Mouse (Mus musculus) heart, embryonic 11.5 days (tissue): ENCODE data around the gene Bahd1. TPM values are rescaled to one million over a fixed set of nuclear protein-coding genes. Genes with fewer than 3 reads are reported as not detected.

Experiments
- ATAC-seq: fragments of 200-750 bp; cut with Nextera tagmentation; replicated peaks from 2 replicates; pipeline ENCODE4 v1.8.0; 2017; ENCODE audit warnings: moderate library complexity; ENCODE audit not compliant: insufficient number of reproducible peaks, low FRiP score, low TSS enrichment
- H3K27ac ChIP-seq: fragments of 300-500 bp; sonication (generic); 2 replicates; pipeline ENCODE4 v1.5.1; 2014; ENCODE audit warnings: mild to moderate bottlenecking, low read depth, low read length
- H3K27me3 ChIP-seq: fragments of 300-500 bp; sonication (generic); 2 replicates; pipeline ENCODE4 v1.6.1; 2014; ENCODE audit warnings: mild to moderate bottlenecking, low read length, mixed read lengths; ENCODE audit not compliant: control insufficient read depth, insufficient read depth
- H3K36me3 ChIP-seq: fragments of 300-500 bp; sonication (generic); 2 replicates; pipeline ENCODE4 v1.6.1; 2014; ENCODE audit warnings: mild to moderate bottlenecking, low read length, moderate library complexity, mixed read lengths; ENCODE audit not compliant: control insufficient read depth, insufficient read depth
- H3K4me1 ChIP-seq: fragments of 300-500 bp; sonication (generic); 2 replicates; pipeline ENCODE4 v1.6.1; 2014; ENCODE audit warnings: low read length; ENCODE audit not compliant: control insufficient read depth, insufficient read depth
- H3K4me2 ChIP-seq: fragments of 300-500 bp; sonication (generic); 2 replicates; pipeline ENCODE4 v1.6.1; 2014; ENCODE audit warnings: mild to moderate bottlenecking, moderate library complexity
- H3K4me3 ChIP-seq: fragments of 300-500 bp; sonication (generic); 2 replicates; pipeline ENCODE4 v1.5.1; 2014; ENCODE audit warnings: low read depth, low read length
- H3K9ac ChIP-seq: fragments of 300-500 bp; sonication (generic); 2 replicates; pipeline ENCODE4 v1.6.1; 2014; ENCODE audit warnings: mild to moderate bottlenecking, low read depth, low read length, moderate library complexity
- H3K9me3 ChIP-seq: fragments of 300-500 bp; sonication (generic); replicated peaks from 2 replicates; pipeline ENCODE4 v1.6.1; 2016; ENCODE audit warnings: low read length; ENCODE audit not compliant: control insufficient read depth
- WGBS: fragments of 180-500 bp; shearing (Covaris S2); extraction: QIAGEN DNeasy Blood & Tissue Kit; methylation state at CpG from one replicate; pipeline ENCODE4 v1.1.7; 2014; ENCODE audit not compliant: insufficient replicate concordance; 5-methylcytosine and 5-hydroxymethylcytosine counted together
- polyA plus RNA-seq: library from polyadenylated mRNA; unstranded; fragments of >200 nt; fragmentation: Nextera tagmentation; extraction: Ambion mirVana; gene quantifications from 2 replicates; pipeline ENCODE4 v1.2.1, GENCODE M21; 2014

The Bahd1 gene
- polyA plus RNA-seq, 1 experiment from 2014 or later, result 1.1 TPM

GRCm38 (mm10) chr2:118875316-118875715 is 24.9 kb upstream of the Bahd1 start:
- Histone ChIP-seq H3K9me3 (no peaks in the 10 kb centered on the region), H3K27me3 (no peaks in the 10 kb centered on the region), H3K36me3 (peaks cover 6% of the 10 kb centered on the region; the same call in 1 of the 2 replicates), H3K9ac (no peak overlapping the region), H3K4me3 (no peak overlapping the region), H3K4me2 (no peak overlapping the region), H3K27ac (no peak overlapping the region), H3K4me1 (no peaks in the 10 kb centered on the region)
- ATAC-seq, result no peak
- WGBS, result 87% methylated on average over 8 of the region's 8 CpGs

GRCm38 (mm10) chr2:118876453-118876852 is 23.7 kb upstream of the Bahd1 start:
- H3K27ac ChIP-seq, result no peak overlapping the region
- H3K27me3 ChIP-seq, result no peaks in the 10 kb centered on the region
- H3K4me3 ChIP-seq, result no peak overlapping the region
- H3K4me2 ChIP-seq, result no peak overlapping the region
- H3K4me1 ChIP-seq, result 0 out of 2 replicates have a peak, but pooled peaks cover 5% of the 10 kb centered on the region
- H3K36me3 ChIP-seq, result peaks cover 6% of the 10 kb centered on the region; the same call in 1 of the 2 replicates
- WGBS, result 86% methylated on average over 9 of the region's 9 CpGs
- no peaks in the 10 kb centered on the region for H3K9me3 ChIP-seq
- ATAC-seq, result no peak
- no peak overlapping the region for H3K9ac ChIP-seq

GRCm38 (mm10) chr2:118881019-118881418 is 19.2 kb upstream of the Bahd1 start:
- Histone ChIP-seq H3K4me3 (no peak overlapping the region), H3K27me3 (peaks cover 17% of the 10 kb centered on the region), H3K27ac (no peak overlapping the region), H3K9ac (no peak overlapping the region), H3K36me3 (peaks cover 6% of the 10 kb centered on the region; the same call in 1 of the 2 replicates), H3K4me2 (no peak overlapping the region), H3K9me3 (no peaks in the 10 kb centered on the region), H3K4me1 (0 out of 2 replicates have a peak, but pooled peaks cover 5% of the 10 kb centered on the region)
- 74% methylated on average over 4 of the region's 4 CpGs for WGBS
- no peak for ATAC-seq

GRCm38 (mm10) chr2:118881956-118882355 is 18.2 kb upstream of the Bahd1 start:
- ATAC-seq, result no peak
- WGBS, result 84% methylated on average over 5 of the region's 5 CpGs
- Histone ChIP-seq H3K27me3 (peaks cover 24% of the 10 kb centered on the region), H3K4me1 (0 out of 2 replicates have a peak, but pooled peaks cover 5% of the 10 kb centered on the region), H3K9me3 (no peaks in the 10 kb centered on the region), H3K4me3 (no peak overlapping the region), H3K36me3 (peaks cover 6% of the 10 kb centered on the region; the same call in 1 of the 2 replicates), H3K27ac (no peak overlapping the region), H3K4me2 (no peak overlapping the region), H3K9ac (no peak overlapping the region)

- peak; percentile 31; the same call in 1 of the 2 replicates for ATAC-seq
- 1% methylated on average over 32 of the region's 32 CpGs for WGBS
- H3K4me2 ChIP-seq, result peak overlapping the region; percentile 60
- H3K9ac ChIP-seq, result 0 out of 2 replicates have a peak overlapping the region, but pooled peaks have one; percentile 1
- H3K4me3 ChIP-seq, result peak overlapping the region; percentile 26
- no peak overlapping the region for H3K27ac ChIP-seq
- no peaks in the 10 kb centered on the region for H3K9me3 ChIP-seq
- H3K4me1 ChIP-seq, result peaks cover 12% of the 10 kb centered on the region
- peaks cover under 1% of the 10 kb centered on the region; the same call in 1 of the 2 replicates for H3K36me3 ChIP-seq
- peaks cover 30% of the 10 kb centered on the region for H3K27me3 ChIP-seq
These were observed 17.1 kb upstream of the Bahd1 start for GRCm38 (mm10) chr2:118882840-118883679.

GRCm38 (mm10) chr2:118887440-118887839 is 12.7 kb upstream of the Bahd1 start:
- Histone ChIP-seq H3K27me3 (peaks cover 42% of the 10 kb centered on the region), H3K4me2 (peak overlapping the region; percentile 43)

GRCm38 (mm10) chr2:118887845-118888548 is 12.2 kb upstream of the Bahd1 start:
- Histone ChIP-seq H3K9ac (peak overlapping the region; percentile 43; the same call in 1 of the 2 replicates), H3K27me3 (peaks cover 46% of the 10 kb centered on the region), H3K4me2 (peak overlapping the region; percentile 43), H3K36me3 (no peaks in the 10 kb centered on the region), H3K9me3 (no peaks in the 10 kb centered on the region), H3K4me1 (peaks cover 10% of the 10 kb centered on the region), H3K27ac (peak overlapping the region; percentile 80), H3K4me3 (peak overlapping the region; percentile 25)
- ATAC-seq, result peak; percentile 84
- WGBS, result 15% methylated on average over 14 of the region's 14 CpGs

More at GRCm38 (mm10) chr2:118887440-118887839, 12.7 kb upstream of the Bahd1 start:
- Histone ChIP-seq H3K4me1 (peaks cover 10% of the 10 kb centered on the region), H3K9me3 (no peaks in the 10 kb centered on the region), H3K4me3 (peak overlapping the region; percentile 25; the same call in 1 of the 2 replicates), H3K27ac (peak overlapping the region; percentile 80), H3K9ac (0 out of 2 replicates have a peak overlapping the region, but pooled peaks have one; percentile 34), H3K36me3 (no peaks in the 10 kb centered on the region)
- WGBS, result 51% methylated on average over 13 of the region's 13 CpGs
- peak; percentile 67; the same call in 1 of the 2 replicates for ATAC-seq

- no peak overlapping the region for H3K27ac ChIP-seq
- H3K9ac ChIP-seq, result no peak overlapping the region
- H3K27me3 ChIP-seq, result peaks cover 55% of the 10 kb centered on the region
- no peaks in the 10 kb centered on the region for H3K9me3 ChIP-seq
- H3K4me3 ChIP-seq, result no peak overlapping the region
- ATAC-seq, result no peak
- no peak overlapping the region for H3K4me2 ChIP-seq
- H3K36me3 ChIP-seq, result no peaks in the 10 kb centered on the region
- H3K4me1 ChIP-seq, result peaks cover 10% of the 10 kb centered on the region
- 82% methylated on average over 4 of the region's 4 CpGs for WGBS
These were observed 9.0 kb upstream of the Bahd1 start for GRCm38 (mm10) chr2:118891173-118891572.
